Mouse (Mus musculus): ENCODE results near the gene Eif1ad. TPM values are rescaled to one million over a fixed set of nuclear protein-coding genes. Genes with fewer than 3 reads are reported as not detected.

Gene Eif1ad
- polyA plus RNA-seq, 1 experiment from 2014 or later = 49.9 TPM

Other genes starting within 250 kb of the Eif1ad start
- gene Klc2, start 248.2 kb upstream of the Eif1ad start, polyA plus RNA-seq (2015; fragmentation: Nextera tagmentation; extraction: Ambion mirVana) = 48.1 and 55.5 TPM in 2 replicates
- gene Pacs1, start 93.6 kb upstream of the Eif1ad start, polyA plus RNA-seq (2015; fragmentation: Nextera tagmentation; extraction: Ambion mirVana) = 38.0 and 39.1 TPM in 2 replicates
- 347 and 373 TPM in 2 replicates for gene Sf3b2, start 71.3 kb upstream of the Eif1ad start, polyA plus RNA-seq (2015; fragmentation: Nextera tagmentation; extraction: Ambion mirVana)
- 36.3 and 40.5 TPM in 2 replicates for gene Gal3st3, start 68.4 kb upstream of the Eif1ad start, polyA plus RNA-seq (2015; fragmentation: Nextera tagmentation; extraction: Ambion mirVana)
- gene Catsper1, start 31.0 kb upstream of the Eif1ad start, polyA plus RNA-seq (2015; fragmentation: Nextera tagmentation; extraction: Ambion mirVana) = not detected in 2 replicates
- gene Cst6, start 17.2 kb upstream of the Eif1ad start, polyA plus RNA-seq (2015; fragmentation: Nextera tagmentation; extraction: Ambion mirVana) = 3.0 and 4.7 TPM in 2 replicates
- gene Banf1, start 427 bp downstream of the Eif1ad start, polyA plus RNA-seq (2015; fragmentation: Nextera tagmentation; extraction: Ambion mirVana) = 378 and 389 TPM in 2 replicates
- 74.4 and 75.1 TPM in 2 replicates for gene Sart1, start 22.0 kb downstream of the Eif1ad start, polyA plus RNA-seq (2015; fragmentation: Nextera tagmentation; extraction: Ambion mirVana)
- not detected in 2 replicates for gene Tsga10ip, start 35.8 kb downstream of the Eif1ad start, polyA plus RNA-seq (2015; fragmentation: Nextera tagmentation; extraction: Ambion mirVana)
- gene Drap1, start 58.2 kb downstream of the Eif1ad start, polyA plus RNA-seq (2015; fragmentation: Nextera tagmentation; extraction: Ambion mirVana) = 283 and 294 TPM in 2 replicates
- gene AI837181, start 58.4 kb downstream of the Eif1ad start, polyA plus RNA-seq (2015; fragmentation: Nextera tagmentation; extraction: Ambion mirVana) = 61.1 and 62.9 TPM in 2 replicates
- not detected in 2 replicates for gene Fosl1, start 80.8 kb downstream of the Eif1ad start, polyA plus RNA-seq (2015; fragmentation: Nextera tagmentation; extraction: Ambion mirVana)
- 8.6 and 8.8 TPM in 2 replicates for gene Ccdc85b, start 91.2 kb downstream of the Eif1ad start, polyA plus RNA-seq (2015; fragmentation: Nextera tagmentation; extraction: Ambion mirVana)
- 165 and 185 TPM in 2 replicates for gene Fibp, start 93.9 kb downstream of the Eif1ad start, polyA plus RNA-seq (2015; fragmentation: Nextera tagmentation; extraction: Ambion mirVana)
- gene Ctsw, start 101.8 kb downstream of the Eif1ad start, polyA plus RNA-seq (2015; fragmentation: Nextera tagmentation; extraction: Ambion mirVana) = 5.7 and 6.3 TPM in 2 replicates
- 30.2 and 39.1 TPM in 2 replicates for gene Efemp2, start 107.2 kb downstream of the Eif1ad start, polyA plus RNA-seq (2015; fragmentation: Nextera tagmentation; extraction: Ambion mirVana)
- gene Mus81, start 121.7 kb downstream of the Eif1ad start, polyA plus RNA-seq (2015; fragmentation: Nextera tagmentation; extraction: Ambion mirVana) = 56.0 and 60.5 TPM in 2 replicates
- gene Cfl1, start 123.7 kb downstream of the Eif1ad start, polyA plus RNA-seq (2015; fragmentation: Nextera tagmentation; extraction: Ambion mirVana) = 3,630 and 3,701 TPM in 2 replicates
- 0.32 and 0.70 TPM in 2 replicates for gene 1700020D05Rik, start 137.0 kb downstream of the Eif1ad start, polyA plus RNA-seq (2015; fragmentation: Nextera tagmentation; extraction: Ambion mirVana)
- gene Snx32, start 143.8 kb downstream of the Eif1ad start, polyA plus RNA-seq (2015; fragmentation: Nextera tagmentation; extraction: Ambion mirVana) = 76.1 and 87.8 TPM in 2 replicates
- gene Ovol1, start 193.9 kb downstream of the Eif1ad start, polyA plus RNA-seq (2015; fragmentation: Nextera tagmentation; extraction: Ambion mirVana) = 0.08 and 0.09 TPM in 2 replicates
- gene Ap5b1, start 201.3 kb downstream of the Eif1ad start, polyA plus RNA-seq (2015; fragmentation: Nextera tagmentation; extraction: Ambion mirVana) = 1.9 and 2.0 TPM in 2 replicates
- 81.0 and 86.7 TPM in 2 replicates for gene Rnaseh2c, start 235.1 kb downstream of the Eif1ad start, polyA plus RNA-seq (2015; fragmentation: Nextera tagmentation; extraction: Ambion mirVana)
- 76.8 and 78.1 TPM in 2 replicates for gene Kat5, start 243.5 kb downstream of the Eif1ad start, polyA plus RNA-seq (2015; fragmentation: Nextera tagmentation; extraction: Ambion mirVana)